Mouse (Mus musculus) adrenal gland, postnatal 10 days (tissue): Measurements from ENCODE around the gene Adamts12. TPM values are rescaled to one million over a fixed set of nuclear protein-coding genes. Genes with fewer than 3 reads are reported as not detected.

Experiments used
- DNase-seq: peaks from one replicate; pipeline ENCODE4 v3.0.0; 2021; ENCODE audit warnings: mixed read lengths
- total RNA-seq, 2 experiments: library from RNA; stranded (reverse); gene quantifications; 2 replicates each; pipeline ENCODE4 v1.2.3; 2021

Gene Adamts12
- total RNA-seq, 2 experiments from 2014 or later: 16.9 to 19.2 TPM

DNA sequence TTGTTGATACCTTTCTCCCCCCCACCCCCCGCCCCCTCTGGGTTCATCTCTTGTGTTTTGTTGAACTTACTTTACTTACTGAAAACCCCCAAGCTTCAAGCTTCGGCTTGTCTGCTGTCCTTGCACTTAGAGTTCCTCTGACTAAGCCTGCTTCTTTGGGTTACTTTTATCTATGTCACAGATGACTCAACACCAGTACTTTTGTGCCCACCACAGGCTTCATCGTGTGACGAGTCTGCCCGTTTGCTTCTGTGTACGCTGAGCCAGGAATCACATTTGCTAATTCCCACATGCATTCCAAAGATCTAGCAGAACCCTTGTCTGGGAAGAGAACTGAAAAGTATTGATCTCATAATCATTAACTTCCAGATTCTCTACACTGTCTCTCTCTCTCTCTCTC, 94.8 kb downstream of the Adamts12 start:
- DNase-seq: no peak

- DNase-seq: no peak
Observed at GRCm38 (mm10) chr15:11160759-11161158, 96.2 kb downstream of the Adamts12 start.

- DNase-seq: no peak
Observed at GRCm38 (mm10) chr15:11165883-11166282, 101.3 kb downstream of the Adamts12 start.

GRCm38 (mm10) chr15:11173884-11174470, 109.4 kb downstream of the Adamts12 start:
- no peak for DNase-seq

DNA sequence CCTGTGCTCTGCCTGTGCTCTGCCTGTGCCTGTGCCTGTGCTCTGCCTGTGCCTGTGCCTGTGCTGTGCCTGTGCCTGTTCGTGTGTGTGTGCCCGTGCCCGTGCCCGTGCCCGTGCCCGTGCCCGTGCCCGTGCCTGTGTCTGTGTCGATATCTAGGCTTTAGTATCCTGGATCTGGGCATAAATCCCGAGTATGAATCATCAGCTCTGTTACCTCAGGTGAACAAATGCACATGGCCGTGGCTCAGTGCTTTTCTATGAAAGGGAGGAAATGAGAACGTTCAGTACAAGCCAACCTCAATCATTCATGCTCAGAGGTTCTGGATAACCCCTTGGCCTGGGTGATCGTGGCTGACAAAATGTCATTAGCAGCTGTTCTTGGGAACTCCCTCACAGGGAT, 110.3 kb downstream of the Adamts12 start:
- no peak for DNase-seq

GRCm38 (mm10) chr15:11177448-11177847, 112.9 kb downstream of the Adamts12 start:
- no peak for DNase-seq

DNA sequence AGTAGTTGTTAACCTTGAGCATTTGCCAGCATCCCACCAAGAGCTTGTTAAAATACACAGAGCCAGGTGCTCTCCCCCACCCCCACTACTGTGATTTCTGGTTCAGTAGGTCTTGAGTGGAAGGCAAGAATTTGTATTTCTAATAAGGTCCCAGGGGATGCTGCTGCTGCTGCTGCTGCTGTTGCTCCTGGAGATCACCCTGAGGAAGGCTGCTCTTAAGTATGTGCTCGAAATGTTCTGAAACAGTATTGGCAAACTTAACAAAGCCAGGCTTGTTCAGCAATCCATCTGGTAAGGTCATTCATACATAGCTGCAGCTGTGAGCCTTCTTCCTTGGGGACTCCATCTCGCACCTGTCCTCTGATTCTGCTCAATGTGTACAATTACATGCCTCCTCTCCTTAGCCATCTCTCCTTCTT, 115.2 kb downstream of the Adamts12 start:
- no peak for DNase-seq

GRCm38 (mm10) chr15:11186711-11187110, 122.1 kb downstream of the Adamts12 start:
- no peak for DNase-seq

DNA sequence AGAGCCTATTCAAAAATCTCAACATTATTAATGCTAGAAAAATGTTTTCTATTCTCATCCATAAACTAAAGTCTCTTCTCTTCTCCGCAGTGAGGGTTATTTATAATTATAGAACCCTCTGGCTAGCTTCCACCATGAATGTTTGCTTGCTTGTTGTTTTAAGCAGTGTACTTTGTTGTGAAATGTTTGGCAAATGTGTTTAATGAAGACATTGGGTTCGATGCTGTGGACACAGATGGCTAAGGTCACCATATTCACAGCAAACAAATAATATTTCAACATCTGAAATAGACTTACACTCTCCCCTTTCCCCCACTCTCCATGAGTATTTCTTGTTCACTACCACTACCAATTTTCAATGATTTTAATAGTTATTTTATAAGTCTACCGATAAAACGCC, 125.9 kb downstream of the Adamts12 start:
- no peak for DNase-seq

DNA sequence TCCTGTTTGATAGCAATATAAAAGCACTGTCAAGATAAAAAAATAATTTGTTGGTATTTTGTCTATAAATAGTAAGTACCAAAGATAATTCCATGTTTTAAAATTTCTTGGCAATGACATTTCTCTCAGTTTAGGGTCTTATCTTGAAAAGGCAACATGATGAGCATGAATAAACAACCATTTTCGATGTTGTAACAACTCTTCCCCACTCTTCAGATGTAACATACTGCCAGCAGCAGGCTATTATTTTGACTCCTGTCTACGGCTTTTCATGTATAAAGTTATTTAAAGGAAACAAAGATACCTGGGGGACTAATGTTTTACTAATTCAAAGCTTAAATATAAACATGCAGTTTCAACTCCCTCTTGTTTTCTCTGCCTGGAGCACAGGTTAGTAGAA, 128.2 kb downstream of the Adamts12 start:
- no peak for DNase-seq

DNA sequence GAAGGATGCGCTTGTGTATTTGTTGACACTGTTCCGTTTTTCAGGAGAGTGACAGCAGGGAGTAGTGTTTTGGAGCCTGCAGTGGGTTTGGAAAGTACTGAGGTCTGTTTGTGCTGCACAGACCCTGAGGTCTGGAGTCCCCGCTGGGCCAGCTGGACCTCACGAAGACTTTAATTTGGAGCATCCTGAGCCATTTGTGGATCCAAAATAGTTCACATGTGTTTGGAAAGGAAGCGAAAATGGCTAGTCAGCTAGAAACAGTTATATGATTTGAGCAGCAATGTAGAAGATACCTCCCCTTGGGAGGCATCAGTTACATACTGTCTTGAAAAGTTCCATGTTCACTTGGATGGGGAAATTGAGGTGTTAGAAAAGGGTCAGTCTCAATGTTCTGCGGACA, 132.5 kb downstream of the Adamts12 start:
- no peak for DNase-seq

- no peak for DNase-seq
Observed at GRCm38 (mm10) chr15:11198246-11198795, 133.7 kb downstream of the Adamts12 start.

- no peak for DNase-seq
Observed at GRCm38 (mm10) chr15:11203084-11203483, 138.5 kb downstream of the Adamts12 start.

GRCm38 (mm10) chr15:11204934-11205333, 140.3 kb downstream of the Adamts12 start:
- DNase-seq: no peak

GRCm38 (mm10) chr15:11210976-11211375, 146.4 kb downstream of the Adamts12 start:
- no peak for DNase-seq

DNA sequence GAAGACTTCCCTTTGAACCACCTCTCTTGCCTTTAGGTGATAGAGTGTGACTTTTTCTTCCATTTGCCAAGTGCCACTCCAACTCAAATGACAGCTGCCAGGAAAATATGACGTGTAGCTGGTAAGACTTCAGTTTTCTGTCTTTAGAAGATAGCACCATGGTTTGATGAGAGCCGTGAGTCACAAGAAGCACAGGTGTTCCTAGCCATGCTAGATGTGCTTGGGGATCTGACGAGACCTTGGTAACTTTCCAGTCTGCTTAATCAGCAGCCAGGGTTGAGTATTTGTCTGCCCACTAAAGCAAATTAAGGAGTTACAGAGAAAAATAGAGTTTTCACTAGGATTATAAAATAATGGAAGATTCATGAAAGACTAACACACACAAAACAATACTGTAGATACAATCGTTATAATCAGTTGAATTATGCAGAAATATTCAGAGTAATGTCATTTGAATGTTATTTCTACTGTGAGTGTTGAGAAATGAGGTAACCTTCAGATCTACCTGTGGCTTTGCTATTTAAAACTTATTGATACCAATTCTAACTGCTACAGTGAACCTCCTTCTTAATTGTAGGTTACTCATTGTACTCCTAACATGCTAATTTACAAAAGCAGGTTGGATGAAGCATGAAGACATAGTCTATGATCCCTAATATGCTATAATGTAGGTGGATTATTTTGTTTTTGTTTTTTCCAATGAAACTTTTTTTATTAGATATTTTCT, 169.5 kb downstream of the Adamts12 start:
- no peak for DNase-seq

GRCm38 (mm10) chr15:11240406-11240805, 175.8 kb downstream of the Adamts12 start:
- no peak for DNase-seq

- no peak for DNase-seq
Observed at GRCm38 (mm10) chr15:11241288-11241687, 176.7 kb downstream of the Adamts12 start.

DNA sequence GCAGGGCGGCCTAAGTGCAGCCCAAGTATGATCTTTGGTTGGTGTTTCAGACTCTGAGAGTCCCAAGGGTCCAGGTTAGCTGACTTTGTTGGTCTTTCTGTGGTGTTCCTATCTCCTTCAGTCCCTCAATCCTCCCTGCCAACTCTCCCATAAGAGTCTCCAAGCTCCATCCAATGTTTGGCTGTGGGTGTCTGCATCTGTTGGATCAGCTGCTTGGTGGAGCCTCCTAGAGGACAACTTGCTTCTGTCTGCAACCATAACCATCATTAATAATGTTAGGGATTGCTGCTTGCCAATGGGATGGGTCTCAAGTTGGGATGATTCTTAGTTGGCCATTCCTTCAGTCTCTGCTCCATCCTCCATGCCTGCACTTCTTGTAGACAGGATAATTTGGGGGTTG, 181.8 kb downstream of the Adamts12 start:
- DNase-seq: no peak

- DNase-seq: no peak
Observed at GRCm38 (mm10) chr15:11279273-11280080, 214.9 kb downstream of the Adamts12 start.

- no peak for DNase-seq
Observed at GRCm38 (mm10) chr15:11280689-11281264, 216.2 kb downstream of the Adamts12 start.

DNA sequence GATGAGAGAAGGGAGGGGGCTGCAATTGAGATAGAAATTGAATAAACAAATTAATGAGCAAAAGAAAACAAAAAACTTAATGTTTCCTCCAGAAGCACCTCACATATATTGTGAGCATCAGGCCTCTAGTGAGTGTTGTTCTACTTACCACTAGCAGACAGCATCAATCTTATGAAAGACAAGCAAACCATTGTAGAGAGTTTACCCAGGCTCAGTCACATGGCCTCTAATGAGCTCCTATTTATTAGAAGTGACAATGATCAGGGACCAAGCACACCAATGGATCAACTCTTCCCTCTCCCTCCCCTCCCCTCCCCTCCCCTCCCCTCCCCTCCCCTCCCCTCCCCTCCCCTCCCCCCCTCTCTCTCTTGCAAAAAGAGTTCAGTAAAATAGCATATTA, 218.6 kb downstream of the Adamts12 start:
- no peak for DNase-seq

GRCm38 (mm10) chr15:11287780-11288179, 223.2 kb downstream of the Adamts12 start:
- peak; percentile 19 for DNase-seq
